ENCODE assay signal across 19 mouse cellular contexts in genomic region chr13:94294886-94295285, GRCm38 (mm10).
"Had no signal": no experiment of that assay in that cellular context is flagged by ENCODE, and none has a peak within 500 bp of the region (broad histone marks: within the 10 kb centered on the region; RNA-seq: fewer than 3 reads in every experiment).

No protein-coding gene starts in this region.

- DNase-seq: kidney, adult 11 months; kidney, adult 8-10 months; kidney, postnatal 25 days; layer of hippocampus, postnatal 36 days; lung, embryonic 14.5 days; lung, postnatal 14 days; thymus, adult 2 months; thymus, postnatal 14 days; thymus, postnatal 4 days had no signal

- ATAC-seq: intestine, embryonic 15.5 days; liver, embryonic 12.5 days; midbrain, embryonic 16.5 days had no signal

- H3K4me3 ChIP-seq: intestine, embryonic 15.5 days; left cerebral cortex, adult 2 months; limb, embryonic 12.5 days; limb, embryonic 15.5 days; liver, embryonic 12.5 days; liver, embryonic 15.5 days; midbrain, embryonic 12.5 days; myocyte; neural tube, embryonic 13.5 days had no signal

- H3K36me3 ChIP-seq: intestine, embryonic 15.5 days; limb, embryonic 12.5 days; limb, embryonic 15.5 days; liver, embryonic 12.5 days; liver, embryonic 15.5 days; midbrain, embryonic 12.5 days; neural tube, embryonic 13.5 days had no signal

- H3K9me3 ChIP-seq: intestine, embryonic 15.5 days; limb, embryonic 12.5 days; limb, embryonic 15.5 days; liver, embryonic 12.5 days; liver, embryonic 15.5 days; midbrain, embryonic 12.5 days; neural tube, embryonic 13.5 days had no signal

- H3K27me3 ChIP-seq: intestine, embryonic 15.5 days; limb, embryonic 12.5 days; limb, embryonic 15.5 days; liver, embryonic 12.5 days; liver, embryonic 15.5 days; midbrain, embryonic 12.5 days; neural tube, embryonic 13.5 days had no signal

- H3K4me1 ChIP-seq: intestine, embryonic 15.5 days; limb, embryonic 12.5 days; limb, embryonic 15.5 days; midbrain, embryonic 12.5 days; neural tube, embryonic 13.5 days had no signal

- H3K27ac ChIP-seq: intestine, embryonic 15.5 days; left cerebral cortex, adult 2 months; limb, embryonic 12.5 days; limb, embryonic 15.5 days; liver, embryonic 12.5 days; liver, embryonic 15.5 days; midbrain, embryonic 12.5 days; neural tube, embryonic 13.5 days had no signal
